23 mouse cellular contexts compared by ENCODE assay signal in the genomic region with DNA sequence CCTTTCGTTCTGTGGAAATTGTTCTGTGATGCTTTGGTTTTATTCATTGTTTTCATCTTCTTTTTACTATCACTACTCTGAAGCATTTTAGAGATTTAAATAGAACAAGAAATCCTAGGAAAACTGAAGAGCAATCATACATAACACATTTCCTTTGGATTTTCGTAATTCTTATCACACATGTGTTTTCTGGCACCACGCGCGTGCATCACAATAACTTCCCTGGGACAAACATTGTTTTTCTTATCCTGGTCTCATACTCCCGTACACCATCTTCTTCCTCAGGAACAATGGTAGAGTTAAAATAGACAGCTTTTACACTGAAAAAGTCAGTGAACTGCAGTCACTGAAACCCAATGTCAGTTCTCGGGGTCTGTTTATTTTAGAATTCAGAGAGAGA.
DNase-seq lines count a peak whose midpoint lies in the region; ATAC-seq and TF ChIP-seq lines count a peak whose summit lies in the region.
"Had no signal": no experiment of that assay in that cellular context is flagged by ENCODE, and none has a peak within 500 bp of the region (broad histone marks: within the 10 kb centered on the region; RNA-seq: fewer than 3 reads in every experiment).

No protein-coding gene starts in this region.

- ATAC-seq in heart, embryonic 11.5 days (replicated peaks; ENCODE audit: insufficient number of reproducible peaks, low FRiP score, low TSS enrichment) = no peak
- ATAC-seq in lung, embryonic 14.5 days (ENCODE audit: insufficient read depth) = no peak
- no peak for ATAC-seq in heart, postnatal 0 days (ENCODE audit: insufficient read depth, low read depth)
- no peak for ATAC-seq in CD4-positive, CD25-positive, alpha-beta regulatory T cell, adult 4 months
- ATAC-seq: activated CD4-positive, CD25-positive, alpha-beta regulatory T cell, adult 4 months; forebrain, embryonic 13.5 days; forebrain, embryonic 16.5 days; hindbrain, postnatal 0 days; inflammation-experienced regulatory T-cells, adult 6 months; intestine, embryonic 16.5 days had no signal

- H3K9ac ChIP-seq in heart, embryonic 11.5 days (ENCODE audit: low read depth, low read length) = no peak overlapping the region
- no peak overlapping the region for H3K9ac ChIP-seq in lung, embryonic 14.5 days
- H3K9ac ChIP-seq in heart, postnatal 0 days (replicated peaks; ENCODE audit: low read depth, low read length) = no peak overlapping the region
- H3K9ac ChIP-seq: forebrain, embryonic 13.5 days; hindbrain, embryonic 14.5 days had no signal

- intact Hi-C loops in heart, postnatal 25 days (cut with DNase I) = loop anchor here (5.0 to 10.0 kb wide), 3 partner anchors 63 to 234 kb away; no protein-coding TSS in a partner anchor

- 73% methylated on average over 7 of the region's 7 CpGs for WGBS in heart, embryonic 11.5 days (ENCODE audit: insufficient replicate concordance)
- WGBS in lung, embryonic 14.5 days = 65% methylated on average over 7 of the region's 7 CpGs
- WGBS in heart, postnatal 0 days = 61% methylated on average over 7 of the region's 7 CpGs

- H3K27me3 ChIP-seq in heart, embryonic 11.5 days (ENCODE audit: control insufficient read depth, insufficient read depth, low read length) = no peaks in the 10 kb centered on the region
- H3K27me3 ChIP-seq in lung, embryonic 14.5 days (ENCODE audit: insufficient read depth, low read length) = no peaks in the 10 kb centered on the region
- H3K27me3 ChIP-seq in heart, postnatal 0 days (ENCODE audit: control insufficient read depth, insufficient read depth, low read length) = no peaks in the 10 kb centered on the region
- H3K27me3 ChIP-seq: forebrain, embryonic 13.5 days had no signal

- no peaks in the 10 kb centered on the region for H3K4me1 ChIP-seq in heart, embryonic 11.5 days (ENCODE audit: control insufficient read depth, insufficient read depth, low read length)
- H3K4me1 ChIP-seq in lung, embryonic 14.5 days (ENCODE audit: insufficient read depth) = no peaks in the 10 kb centered on the region
- no peaks in the 10 kb centered on the region for H3K4me1 ChIP-seq in heart, postnatal 0 days (ENCODE audit: control insufficient read depth, insufficient read depth)
- H3K4me1 ChIP-seq: forebrain, embryonic 10.5 days; forebrain, embryonic 13.5 days had no signal

- TF ChIP-seq EP300 in heart, postnatal 0 days (IDR thresholded peaks at IDR 0.05; ENCODE audit: low read depth) = 0 out of 2 replicates have a peak, but pooled peaks have one; percentile 24

- no peak overlapping the region for H3K4me3 ChIP-seq in heart, embryonic 11.5 days (ENCODE audit: low read depth, low read length)
- no peak overlapping the region for H3K4me3 ChIP-seq in lung, embryonic 14.5 days (ENCODE audit: low read depth, low read length)
- H3K4me3 ChIP-seq in heart, postnatal 0 days (ENCODE audit: low read depth, low read length) = no peak overlapping the region
- H3K4me3 ChIP-seq: forebrain, embryonic 10.5 days; forebrain, embryonic 13.5 days had no signal

- no peaks in the 10 kb centered on the region for H3K36me3 ChIP-seq in heart, embryonic 11.5 days (ENCODE audit: control insufficient read depth, insufficient read depth, low read length)
- no peaks in the 10 kb centered on the region for H3K36me3 ChIP-seq in lung, embryonic 14.5 days (ENCODE audit: insufficient read depth)
- H3K36me3 ChIP-seq in heart, postnatal 0 days (replicated peaks; ENCODE audit: control insufficient read depth, insufficient read depth, low read length) = no peaks in the 10 kb centered on the region
- H3K36me3 ChIP-seq: forebrain, embryonic 10.5 days had no signal

- no peak overlapping the region for H3K27ac ChIP-seq in heart, embryonic 11.5 days (ENCODE audit: low read depth, low read length)
- no peak overlapping the region for H3K27ac ChIP-seq in lung, embryonic 14.5 days (ENCODE audit: low read depth)
- peak overlapping the region; percentile 57 for H3K27ac ChIP-seq in heart, postnatal 0 days (ENCODE audit: low read depth)
- H3K27ac ChIP-seq: forebrain, embryonic 10.5 days; forebrain, embryonic 13.5 days; hindbrain, embryonic 14.5 days; hindbrain, postnatal 0 days had no signal

- peak; percentile 9 to 41 for DNase-seq in heart, adult 18-20 months
- peak; percentile 1 for DNase-seq in lung, embryonic 14.5 days
- no peak for DNase-seq in lung, postnatal 10 days
- DNase-seq in heart, postnatal 0 days (ENCODE audit: low spot score) = no peak
- DNase-seq in heart, postnatal 25 days (ENCODE audit: low spot score) = peak; percentile 3
- no peak for DNase-seq in spleen, adult 18-20 months
- DNase-seq: adrenal gland, adult 8-10 months; adrenal gland, postnatal 25 days; cerebellum, adult 18-20 months; cerebellum, adult 9-10 months; cerebellum, postnatal 14 days; gastrocnemius, postnatal 14 days; kidney, adult 18-20 months had no signal

- H3K4me2 ChIP-seq in heart, embryonic 11.5 days = no peak overlapping the region
- H3K4me2 ChIP-seq in lung, embryonic 14.5 days = no peak overlapping the region
- H3K4me2 ChIP-seq in heart, postnatal 0 days (ENCODE audit: low read depth, low read length) = no peak overlapping the region
- H3K4me2 ChIP-seq: forebrain, embryonic 13.5 days; hindbrain, embryonic 14.5 days had no signal

- no peak for TF ChIP-seq CTCF in lung, embryonic 14.5 days (IDR thresholded peaks at IDR 0.05; ENCODE audit: low read depth)
- TF ChIP-seq CTCF in heart, postnatal 0 days (IDR thresholded peaks at IDR 0.05; ENCODE audit: low read depth) = no peak

- no peaks in the 10 kb centered on the region for H3K9me3 ChIP-seq in heart, embryonic 11.5 days (replicated peaks; ENCODE audit: control insufficient read depth, low read length)
- no peaks in the 10 kb centered on the region for H3K9me3 ChIP-seq in lung, embryonic 14.5 days (ENCODE audit: low read depth, low read length)
- H3K9me3 ChIP-seq in heart, postnatal 0 days (replicated peaks; ENCODE audit: control insufficient read depth, low read length) = no peaks in the 10 kb centered on the region
- H3K9me3 ChIP-seq: forebrain, embryonic 10.5 days; forebrain, embryonic 13.5 days had no signal

Comparison
In these comparisons a context has a peak if more than half of its experiments do, and no peak if none do; other contexts are left out.
1. DNase-seq: peak in heart, adult 18-20 months (2 of 2), lung, embryonic 14.5 days (single experiment) and heart, postnatal 25 days (single experiment); none in lung, postnatal 10 days (single experiment), heart, postnatal 0 days (single experiment) and spleen, adult 18-20 months (0 of 2).